Mouse (Mus musculus) heart, adult 8-10 months (tissue): Measurements from ENCODE around the gene Lpcat1. TPM values are rescaled to one million over a fixed set of nuclear protein-coding genes. Genes with fewer than 3 reads are reported as not detected.

Experiments
- DNase-seq: peaks from one replicate; pipeline ENCODE4 v3.0.0; 2022; ENCODE audit warnings: low spot score
- total RNA-seq, 4 experiments: library from RNA; stranded (reverse); gene quantifications; 2 replicates each; pipeline ENCODE4 v1.2.4; 2022

Gene Lpcat1
- total RNA-seq, 4 experiments from 2014 or later = 6.8 to 9.6 (median 7.5) TPM

DNA sequence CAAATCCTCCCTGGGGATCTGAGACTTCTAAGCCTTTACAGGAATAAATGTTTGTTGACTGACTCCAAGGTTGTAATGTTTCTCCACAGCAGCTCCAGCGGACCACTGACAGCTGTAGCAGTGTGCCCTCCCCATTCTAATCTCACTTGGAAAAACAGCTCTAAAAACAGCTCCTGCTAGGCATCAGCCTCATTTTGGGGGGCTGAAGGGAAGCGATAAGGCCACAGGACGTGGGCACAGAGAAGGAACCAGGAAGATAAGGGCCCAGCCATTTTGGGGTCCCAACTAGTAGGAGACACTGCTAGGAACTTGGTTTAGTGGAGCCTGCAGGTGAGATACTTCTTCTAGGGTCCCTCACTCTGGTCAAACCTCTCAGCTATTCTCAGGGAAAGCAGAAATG is 68.3 kb downstream of the Lpcat1 start:
- no peak for DNase-seq

DNA sequence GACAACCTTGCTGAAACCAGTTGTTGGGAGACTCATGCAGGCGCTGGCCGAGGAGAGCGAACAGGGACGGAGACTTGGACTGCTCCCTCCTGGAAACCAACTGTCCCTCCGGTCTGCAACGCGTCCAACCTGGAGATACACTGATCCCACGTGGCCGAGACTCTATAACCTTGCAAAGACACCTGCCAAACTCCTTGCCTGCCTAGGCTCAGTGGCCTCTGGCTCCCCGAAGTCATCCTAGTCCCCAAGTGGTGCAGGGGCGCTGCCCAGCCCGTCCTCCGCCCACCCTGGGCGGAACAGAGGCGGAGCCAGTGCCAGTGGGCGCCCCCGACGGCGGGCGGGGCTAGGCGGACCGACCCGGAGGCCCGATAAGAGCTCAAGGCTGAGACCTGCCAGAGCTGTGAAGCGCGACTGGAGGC is 69.4 kb downstream of the Lpcat1 start, which contains the start of gene Slc6a3:
TSS of gene Slc6a3 (plus strand) at position 345 of the 419 bp plus-strand sequence.
- no peak for DNase-seq

DNA sequence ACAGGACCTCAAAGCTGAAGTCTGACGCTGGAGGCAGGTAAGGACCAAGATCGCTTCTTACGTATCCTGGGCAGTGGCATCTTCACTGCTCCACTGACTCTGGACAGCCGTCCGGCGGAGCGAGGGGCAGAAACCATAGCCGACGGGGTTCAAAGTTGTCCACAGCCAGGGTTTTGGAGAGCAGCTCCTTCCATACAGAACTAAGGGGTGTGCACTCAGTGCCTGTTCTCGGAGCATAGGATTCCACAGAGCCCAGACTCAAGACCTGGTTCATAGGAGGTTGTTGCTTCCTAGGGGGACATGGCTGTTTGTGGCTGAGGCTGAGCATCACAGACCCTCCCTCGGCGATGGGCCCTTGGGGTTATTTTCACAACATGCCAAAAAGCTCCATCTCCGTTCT is 69.8 kb downstream of the Lpcat1 start:
- no peak for DNase-seq

DNA sequence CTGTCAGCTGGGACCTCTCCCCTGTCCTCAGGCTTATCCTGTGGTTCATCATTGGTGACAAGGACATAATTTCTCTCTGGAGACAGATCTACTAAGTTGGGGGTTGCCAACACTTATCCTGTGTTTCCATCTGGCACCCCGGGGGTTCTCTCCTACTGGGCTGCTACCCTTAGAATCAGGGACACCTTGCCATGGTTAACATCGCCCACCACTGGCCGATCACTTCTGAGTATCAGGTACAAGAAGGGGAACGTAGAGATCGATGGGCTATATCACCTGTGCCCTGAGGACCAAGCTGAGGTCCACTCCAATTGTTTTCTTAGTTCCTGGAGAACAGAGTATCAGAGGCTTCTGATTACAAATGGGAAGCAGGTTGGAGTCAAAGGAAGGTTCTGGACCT is 97.2 kb downstream of the Lpcat1 start:
- DNase-seq = no peak

Other genes starting within 250 kb of the Lpcat1 start
- 10 to 100 TPM; 27.8 to 34.9 (median 32.4) TPM for gene Irx4, start 206.7 kb upstream of the Lpcat1 start, total RNA-seq
- gene Mrpl36, start 138.7 kb upstream of the Lpcat1 start, total RNA-seq = 10 to 100 TPM; 55.1 to 69.7 (median 59.7) TPM
- 1,000 to 10,000 TPM; 1,175 to 1,391 (median 1,278) TPM for gene Ndufs6, start 138.7 kb upstream of the Lpcat1 start, total RNA-seq
- gene Slc6a3, start 69.5 kb downstream of the Lpcat1 start, total RNA-seq = not detected
- gene Clptm1l, start 136.8 kb downstream of the Lpcat1 start, total RNA-seq = 10 to 100 TPM; 58.9 to 76.0 (median 68.1) TPM
- under 1 TPM in 3 of 4 experiments, not detected in 1; 0.08 to 0.28 (median 0.11) TPM for gene Tert, start 159.7 kb downstream of the Lpcat1 start, total RNA-seq
- gene Slc6a18, start 210.8 kb downstream of the Lpcat1 start, total RNA-seq = not detected
- not detected for gene Slc6a19, start 237.7 kb downstream of the Lpcat1 start, total RNA-seq